ENCODE assay signal across 14 mouse cellular contexts in genomic region chr11:115448075-115448474, GRCm38 (mm10). TPM values are rescaled to one million over a fixed set of nuclear protein-coding genes. Genes with fewer than 3 reads are reported as not detected.
A peak's percentile ranks its signal among the peaks of the same experiment; 100 is the strongest.
DNase-seq lines count a peak whose midpoint lies in the region; ATAC-seq and TF ChIP-seq lines count a peak whose summit lies in the region.
"Had no signal": no experiment of that assay in that cellular context is flagged by ENCODE, and none has a peak within 500 bp of the region (broad histone marks: within the 10 kb centered on the region; RNA-seq: fewer than 3 reads in every experiment).

No protein-coding gene starts in this region.

- H3K27ac ChIP-seq in ES-Bruce4 (ENCODE audit: insufficient read depth, low read length): no peak overlapping the region
- peak overlapping the region; percentile 87 for H3K27ac ChIP-seq in intestine, postnatal 0 days (ENCODE audit: low read depth, low read length)
- H3K27ac ChIP-seq in liver, embryonic 15.5 days (replicated peaks): peak overlapping the region; percentile 69
- no peak overlapping the region for H3K27ac ChIP-seq in forebrain, embryonic 16.5 days (ENCODE audit: low read length)
- H3K27ac ChIP-seq: heart, adult 2 months; hindbrain, postnatal 0 days had no signal

- H3K9me3 ChIP-seq in ES-Bruce4 (replicated peaks; ENCODE audit: control insufficient read depth, insufficient read depth, low read length, poor library complexity, severe bottlenecking): no peaks in the 10 kb centered on the region
- H3K9me3 ChIP-seq in intestine, postnatal 0 days (ENCODE audit: control insufficient read depth): no peaks in the 10 kb centered on the region
- no peaks in the 10 kb centered on the region for H3K9me3 ChIP-seq in liver, embryonic 15.5 days (replicated peaks)
- H3K9me3 ChIP-seq in forebrain, embryonic 16.5 days (ENCODE audit: control insufficient read depth, low read length): no peaks in the 10 kb centered on the region
- H3K9me3 ChIP-seq: limb, embryonic 10.5 days had no signal

- TF ChIP-seq EP300 in ES-Bruce4 (IDR thresholded peaks at IDR 0.05; ENCODE audit: insufficient read depth, low read depth, low read length): no peak

- whole genome bisulfite sequencing in intestine, postnatal 0 days: 47% methylated on average over 16 of the region's 16 CpGs
- WGBS in liver, embryonic 15.5 days (ENCODE audit: insufficient replicate concordance): 71% methylated on average over 16 of the region's 16 CpGs
- WGBS in forebrain, embryonic 16.5 days: 88% methylated on average over 16 of the region's 16 CpGs

- peak; percentile 60 for ATAC-seq in intestine, postnatal 0 days
- peak; percentile 56; the same call in 1 of the 2 replicates for ATAC-seq in liver, embryonic 15.5 days (ENCODE audit: insufficient read depth)
- no peak for ATAC-seq in forebrain, embryonic 16.5 days
- ATAC-seq: hindbrain, postnatal 0 days had no signal

- no peaks in the 10 kb centered on the region for H3K4me1 ChIP-seq in ES-Bruce4 (ENCODE audit: control insufficient read depth, insufficient read depth, low read length)
- peaks cover 16% of the 10 kb centered on the region; the same call in 1 of the 2 replicates for H3K4me1 ChIP-seq in intestine, postnatal 0 days (replicated peaks; ENCODE audit: control insufficient read depth, insufficient read depth, low read length)
- peaks cover 15% of the 10 kb centered on the region for H3K4me1 ChIP-seq in liver, embryonic 15.5 days (replicated peaks)
- no peaks in the 10 kb centered on the region for H3K4me1 ChIP-seq in forebrain, embryonic 16.5 days (replicated peaks; ENCODE audit: control insufficient read depth, insufficient read depth, low read length)

- H3K27me3 ChIP-seq in ES-Bruce4 (ENCODE audit: control insufficient read depth, insufficient read depth, low read length, poor library complexity, severe bottlenecking): no peaks in the 10 kb centered on the region
- no peaks in the 10 kb centered on the region for H3K27me3 ChIP-seq in intestine, postnatal 0 days (replicated peaks; ENCODE audit: control insufficient read depth, insufficient read depth, low read length)
- H3K27me3 ChIP-seq in liver, embryonic 15.5 days: no peaks in the 10 kb centered on the region; the same call in 1 of the 2 replicates
- H3K27me3 ChIP-seq in forebrain, embryonic 16.5 days (replicated peaks; ENCODE audit: control insufficient read depth, insufficient read depth, low read length): no peaks in the 10 kb centered on the region

- H3K4me2 ChIP-seq in intestine, postnatal 0 days (replicated peaks; ENCODE audit: low read depth): peak overlapping the region; percentile 48
- peak overlapping the region; percentile 28; the same call in 1 of the 2 replicates for H3K4me2 ChIP-seq in liver, embryonic 15.5 days
- H3K4me2 ChIP-seq in forebrain, embryonic 16.5 days (ENCODE audit: low read length): no peak overlapping the region
- H3K4me2 ChIP-seq: midbrain, embryonic 11.5 days had no signal

- no peak for TF ChIP-seq POLR2A in ES-Bruce4 (IDR thresholded peaks at IDR 0.05; ENCODE audit: insufficient read depth, low read length)

- peak; percentile 63 for DNase-seq in kidney, postnatal 10 days
- no peak for DNase-seq in testis, postnatal 10 days (ENCODE audit: low spot score)
- no peak for DNase-seq in cerebellum, adult 11 months
- DNase-seq in right cerebral cortex, postnatal 10 days (ENCODE audit: low spot score in 2 of 2): no peak
- DNase-seq: cerebellum, adult 18-20 months; heart, adult 2 months had no signal

- peak overlapping the region; percentile 47 for H3K4me3 ChIP-seq in ES-Bruce4 (ENCODE audit: low read depth, low read length)
- H3K4me3 ChIP-seq in intestine, postnatal 0 days (ENCODE audit: low read depth, low read length): no peak overlapping the region
- H3K4me3 ChIP-seq in liver, embryonic 15.5 days (replicated peaks): peak overlapping the region; percentile 12; the same call in 1 of the 2 replicates
- no peak overlapping the region for H3K4me3 ChIP-seq in forebrain, embryonic 16.5 days (replicated peaks; ENCODE audit: low read length)
- H3K4me3 ChIP-seq: heart, adult 2 months; limb, embryonic 10.5 days had no signal

- peak overlapping the region; percentile 9; the same call in 1 of the 2 replicates for H3K9ac ChIP-seq in ES-Bruce4 (ENCODE audit: low read depth, poor library complexity, severe bottlenecking)
- 0 out of 2 replicates have a peak overlapping the region, but pooled peaks have one; percentile 17 for H3K9ac ChIP-seq in intestine, postnatal 0 days (ENCODE audit: low read depth, low read length)
- H3K9ac ChIP-seq in liver, embryonic 15.5 days: no peak overlapping the region
- H3K9ac ChIP-seq in forebrain, embryonic 16.5 days (replicated peaks; ENCODE audit: low read depth, low read length): no peak overlapping the region

- TF ChIP-seq CTCF in ES-Bruce4 (IDR thresholded peaks at IDR 0.05; ENCODE audit: low read depth, low read length): no peak
- TF ChIP-seq CTCF in intestine, postnatal 0 days (IDR thresholded peaks at IDR 0.05; ENCODE audit: low read depth): no peak

- no peaks in the 10 kb centered on the region for H3K36me3 ChIP-seq in ES-Bruce4 (ENCODE audit: control insufficient read depth, insufficient read depth, low read length, poor library complexity, severe bottlenecking)
- H3K36me3 ChIP-seq in intestine, postnatal 0 days (ENCODE audit: control insufficient read depth, insufficient read depth): no peaks in the 10 kb centered on the region
- H3K36me3 ChIP-seq in liver, embryonic 15.5 days (replicated peaks): no peaks in the 10 kb centered on the region
- no peaks in the 10 kb centered on the region for H3K36me3 ChIP-seq in forebrain, embryonic 16.5 days (ENCODE audit: control insufficient read depth, insufficient read depth)
- H3K36me3 ChIP-seq: limb, embryonic 10.5 days had no signal

RNA-seq across cellular contexts. Expression of gene Trim80, which starts 7.7 kb away (rescaled TPM):
- not detected in 2 replicates for polyA plus RNA-seq in ES-Bruce4 (2011; ENCODE audit: insufficient read depth, insufficient read length, low read depth, missing spikeins)
- polyA plus RNA-seq in intestine, postnatal 0 days (2015; fragmentation: Nextera tagmentation; extraction: Ambion mirVana): 0.64 and 1.1 TPM in 2 replicates
- polyA plus RNA-seq in liver, embryonic 15.5 days (2015; fragmentation: Nextera tagmentation; extraction: Ambion mirVana): 0.55 and 0.71 TPM in 2 replicates
- polyA plus RNA-seq in forebrain, embryonic 16.5 days (2015; fragmentation: Nextera tagmentation; extraction: Ambion mirVana): not detected in 2 replicates
- polyA plus RNA-seq: lung, embryonic 16.5 days; midbrain, embryonic 11.5 days had no signal

RNA-seq across cellular contexts. Expression of gene Slc16a5, which starts 14.2 kb away (rescaled TPM):
- not detected in 2 replicates for polyA plus RNA-seq in ES-Bruce4 (2011; ENCODE audit: insufficient read depth, insufficient read length, low read depth, missing spikeins)
- 3.0 and 3.4 TPM in 2 replicates for polyA plus RNA-seq in intestine, postnatal 0 days (2015; fragmentation: Nextera tagmentation; extraction: Ambion mirVana)
- polyA plus RNA-seq in liver, embryonic 15.5 days (2015; fragmentation: Nextera tagmentation; extraction: Ambion mirVana): 0.08 and 0.15 TPM in 2 replicates
- polyA plus RNA-seq in forebrain, embryonic 16.5 days (2015; fragmentation: Nextera tagmentation; extraction: Ambion mirVana): not detected in 2 replicates
- polyA plus RNA-seq: midbrain, embryonic 11.5 days had no signal

RNA-seq across cellular contexts. Expression of gene Armc7, which starts 27.4 kb away (rescaled TPM):
- 3.0 and 3.6 TPM in 2 replicates for polyA plus RNA-seq in ES-Bruce4 (2011; ENCODE audit: insufficient read depth, insufficient read length, low read depth, missing spikeins)
- polyA plus RNA-seq in intestine, postnatal 0 days (2015; fragmentation: Nextera tagmentation; extraction: Ambion mirVana): 6.9 and 7.0 TPM in 2 replicates
- polyA plus RNA-seq in liver, embryonic 15.5 days (2015; fragmentation: Nextera tagmentation; extraction: Ambion mirVana): 3.3 and 3.5 TPM in 2 replicates
- 16.2 and 17.3 TPM in 2 replicates for polyA plus RNA-seq in forebrain, embryonic 16.5 days (2015; fragmentation: Nextera tagmentation; extraction: Ambion mirVana)

RNA-seq across cellular contexts. Expression of gene Kctd2, which starts 28.1 kb away (rescaled TPM):
- polyA plus RNA-seq in ES-Bruce4 (2011; ENCODE audit: insufficient read depth, insufficient read length, low read depth, missing spikeins): 22.9 and 26.4 TPM in 2 replicates
- 17.5 and 18.6 TPM in 2 replicates for polyA plus RNA-seq in intestine, postnatal 0 days (2015; fragmentation: Nextera tagmentation; extraction: Ambion mirVana)
- polyA plus RNA-seq in liver, embryonic 15.5 days (2015; fragmentation: Nextera tagmentation; extraction: Ambion mirVana): 4.4 and 5.6 TPM in 2 replicates
- 18.9 and 20.2 TPM in 2 replicates for polyA plus RNA-seq in forebrain, embryonic 16.5 days (2015; fragmentation: Nextera tagmentation; extraction: Ambion mirVana)

RNA-seq across cellular contexts. Expression of gene Atp5h, which starts 28.3 kb away (rescaled TPM):
- polyA plus RNA-seq in ES-Bruce4 (2011; ENCODE audit: insufficient read depth, insufficient read length, low read depth, missing spikeins): 340 and 358 TPM in 2 replicates
- polyA plus RNA-seq in intestine, postnatal 0 days (2015; fragmentation: Nextera tagmentation; extraction: Ambion mirVana): 1,235 and 1,272 TPM in 2 replicates
- polyA plus RNA-seq in liver, embryonic 15.5 days (2015; fragmentation: Nextera tagmentation; extraction: Ambion mirVana): 453 and 509 TPM in 2 replicates
- polyA plus RNA-seq in forebrain, embryonic 16.5 days (2015; fragmentation: Nextera tagmentation; extraction: Ambion mirVana): 641 and 688 TPM in 2 replicates

Comparison
In these comparisons a context has a peak if more than half of its experiments do, and no peak if none do; other contexts are left out.
1. H3K27ac ChIP-seq: peak in intestine, postnatal 0 days (single experiment) and liver, embryonic 15.5 days (single experiment); none in ES-Bruce4 (single experiment) and forebrain, embryonic 16.5 days (single experiment).
2. H3K4me3 ChIP-seq: peak in ES-Bruce4 (single experiment) and liver, embryonic 15.5 days (single experiment); none in intestine, postnatal 0 days (single experiment) and forebrain, embryonic 16.5 days (single experiment).
3. H3K9ac ChIP-seq: peak in ES-Bruce4 (single experiment) and intestine, postnatal 0 days (single experiment); none in liver, embryonic 15.5 days (single experiment) and forebrain, embryonic 16.5 days (single experiment).